Mouse (Mus musculus) layer of hippocampus, postnatal 10 days (tissue): ENCODE data around the gene Snrnp70. TPM values are rescaled to one million over a fixed set of nuclear protein-coding genes. Genes with fewer than 3 reads are reported as not detected.
"Not testable (repeated sequence)": the region's sequence is repeated elsewhere in the genome, so short reads cannot be mapped to it uniquely, and the experiment has no call there.

Source experiments
- DNase-seq, 2 experiments: peaks; one replicate each; pipeline ENCODE4 v3.0.0; 2021; ENCODE audit warnings: low spot score in 2 of 2
- total RNA-seq, 2 experiments: library from RNA; stranded (reverse); gene quantifications; 2 replicates each; pipeline ENCODE4 v1.2.3; 2021

Gene Snrnp70
- total RNA-seq, 2 experiments from 2014 or later = 393 to 440 TPM

DNA sequence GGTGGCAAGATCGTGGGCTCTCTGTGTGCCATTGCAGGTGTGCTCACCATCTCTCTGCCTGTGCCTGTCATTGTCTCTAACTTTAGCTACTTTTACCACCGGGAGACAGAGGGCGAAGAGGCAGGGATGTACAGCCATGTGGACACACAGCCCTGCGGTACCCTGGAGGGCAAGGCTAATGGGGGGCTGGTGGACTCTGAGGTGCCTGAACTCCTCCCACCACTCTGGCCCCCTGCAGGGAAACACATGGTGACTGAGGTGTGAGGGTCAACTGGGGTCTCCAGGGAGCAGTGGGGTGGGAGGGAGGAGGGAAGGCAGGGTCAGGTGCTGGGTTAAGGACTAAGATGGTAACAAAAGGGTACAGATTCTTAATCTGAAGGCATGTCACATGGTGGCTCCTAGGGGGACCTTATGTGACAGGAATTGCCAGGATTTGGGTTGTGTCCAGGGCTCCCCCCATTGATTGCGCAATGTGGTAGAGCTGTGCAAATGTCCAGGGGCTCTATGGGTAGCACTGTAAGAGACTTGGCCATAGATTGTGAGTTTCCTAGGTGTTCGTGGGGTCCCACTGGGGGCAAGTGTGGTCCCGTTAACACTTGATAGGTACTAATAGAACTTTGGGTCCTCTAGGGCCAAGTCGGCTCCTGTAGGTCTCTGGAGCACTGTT lies 14.1 kb upstream of the Snrnp70 start:
- DNase-seq = no peak

DNA sequence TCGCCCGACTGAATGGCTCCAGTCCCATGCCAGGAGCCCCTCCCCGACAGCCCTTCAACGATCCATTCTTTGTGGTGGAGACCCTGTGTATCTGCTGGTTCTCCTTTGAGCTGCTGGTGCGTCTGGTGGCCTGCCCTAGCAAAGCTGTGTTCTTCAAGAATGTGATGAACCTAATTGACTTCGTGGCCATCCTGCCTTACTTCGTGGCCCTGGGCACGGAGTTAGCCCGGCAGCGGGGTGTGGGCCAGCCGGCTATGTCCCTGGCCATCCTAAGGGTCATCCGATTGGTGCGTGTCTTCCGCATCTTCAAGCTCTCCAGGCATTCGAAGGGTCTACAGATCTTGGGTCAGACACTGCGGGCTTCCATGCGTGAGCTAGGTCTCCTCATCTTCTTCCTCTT lies 13.4 kb upstream of the Snrnp70 start:
- DNase-seq = no peak

DNA sequence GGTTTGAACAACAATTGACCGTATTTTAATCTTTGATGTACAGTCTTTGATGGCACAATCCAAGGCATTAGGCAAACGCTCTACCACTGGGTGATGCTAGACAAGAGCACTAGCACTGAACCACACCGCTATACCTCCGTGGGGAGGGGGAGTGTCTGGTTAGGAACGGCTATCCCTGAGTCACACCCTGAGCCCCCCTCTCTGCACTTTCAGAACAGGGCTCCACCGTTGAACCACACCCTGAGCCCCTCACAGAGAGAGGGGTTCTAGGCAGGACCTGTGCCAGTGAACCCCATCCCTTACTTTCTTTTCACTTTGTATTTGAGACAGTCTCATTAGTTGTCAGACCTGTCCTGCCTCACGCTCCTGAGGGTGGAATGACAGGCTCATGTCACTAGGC lies 12.8 kb upstream of the Snrnp70 start:
- no peak for DNase-seq

DNA sequence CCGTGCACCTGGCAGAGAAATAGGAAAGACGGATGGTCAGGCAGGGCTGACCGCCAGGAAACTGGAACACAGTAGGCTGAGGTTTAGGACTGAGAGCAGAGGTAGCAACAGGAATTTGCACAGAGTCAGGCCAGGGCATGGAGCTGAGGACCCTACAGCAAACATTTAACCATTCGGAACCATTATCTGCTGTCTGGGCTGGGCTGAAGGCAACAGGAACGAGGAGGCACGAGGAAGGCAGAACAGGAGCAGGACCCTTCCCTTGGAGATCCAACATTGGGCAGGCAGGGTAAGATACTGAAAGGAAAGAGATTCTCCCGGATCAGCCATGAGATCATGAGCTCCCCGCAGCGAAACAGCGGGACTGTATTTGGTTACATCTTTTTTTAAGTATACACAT lies 12.3 kb upstream of the Snrnp70 start:
- no peak for DNase-seq

DNA sequence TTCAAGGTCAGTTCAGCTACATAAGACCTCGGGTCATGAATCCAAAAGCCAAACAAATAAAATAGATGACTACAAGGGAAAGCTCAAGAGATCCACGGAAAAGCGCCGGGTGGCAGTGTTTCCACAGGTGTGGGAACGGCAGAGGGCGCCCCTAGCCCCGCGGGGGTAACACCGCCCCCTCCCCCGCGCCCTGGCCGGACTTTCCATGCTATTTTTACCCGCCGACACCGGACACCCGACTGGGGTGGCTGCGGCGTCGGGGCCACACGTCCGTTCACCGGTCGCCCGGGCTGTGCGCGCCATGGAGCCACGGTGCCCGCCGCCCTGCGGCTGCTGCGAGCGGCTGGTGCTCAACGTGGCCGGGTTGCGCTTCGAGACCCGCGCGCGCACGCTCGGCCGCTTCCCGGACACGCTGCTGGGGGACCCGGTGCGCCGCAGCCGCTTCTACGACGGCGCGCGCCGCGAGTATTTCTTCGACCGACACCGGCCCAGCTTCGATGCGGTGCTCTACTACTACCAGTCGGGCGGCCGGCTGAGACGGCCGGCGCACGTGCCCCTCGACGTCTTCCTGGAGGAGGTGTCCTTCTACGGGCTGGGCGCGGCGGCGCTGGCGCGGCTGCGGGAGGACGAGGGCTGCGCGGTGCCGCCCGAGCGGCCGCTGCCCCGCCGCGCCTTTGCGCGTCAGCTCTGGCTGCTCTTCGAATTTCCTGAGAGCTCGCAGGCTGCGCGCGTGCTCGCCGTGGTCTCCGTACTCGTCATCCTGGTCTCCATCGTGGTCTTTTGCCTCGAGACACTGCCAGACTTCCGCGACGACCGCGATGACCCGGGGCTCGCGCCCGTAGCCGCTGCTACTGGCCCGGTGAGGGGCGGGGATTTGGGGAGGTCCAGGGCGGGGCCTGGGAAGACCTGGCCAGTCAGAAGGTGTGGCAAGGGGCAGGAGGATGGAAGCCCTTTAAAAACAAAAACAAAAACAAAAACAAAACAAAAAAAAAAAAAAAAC lies 10.9 kb upstream of the Snrnp70 start:
- DNase-seq = no peak

DNA sequence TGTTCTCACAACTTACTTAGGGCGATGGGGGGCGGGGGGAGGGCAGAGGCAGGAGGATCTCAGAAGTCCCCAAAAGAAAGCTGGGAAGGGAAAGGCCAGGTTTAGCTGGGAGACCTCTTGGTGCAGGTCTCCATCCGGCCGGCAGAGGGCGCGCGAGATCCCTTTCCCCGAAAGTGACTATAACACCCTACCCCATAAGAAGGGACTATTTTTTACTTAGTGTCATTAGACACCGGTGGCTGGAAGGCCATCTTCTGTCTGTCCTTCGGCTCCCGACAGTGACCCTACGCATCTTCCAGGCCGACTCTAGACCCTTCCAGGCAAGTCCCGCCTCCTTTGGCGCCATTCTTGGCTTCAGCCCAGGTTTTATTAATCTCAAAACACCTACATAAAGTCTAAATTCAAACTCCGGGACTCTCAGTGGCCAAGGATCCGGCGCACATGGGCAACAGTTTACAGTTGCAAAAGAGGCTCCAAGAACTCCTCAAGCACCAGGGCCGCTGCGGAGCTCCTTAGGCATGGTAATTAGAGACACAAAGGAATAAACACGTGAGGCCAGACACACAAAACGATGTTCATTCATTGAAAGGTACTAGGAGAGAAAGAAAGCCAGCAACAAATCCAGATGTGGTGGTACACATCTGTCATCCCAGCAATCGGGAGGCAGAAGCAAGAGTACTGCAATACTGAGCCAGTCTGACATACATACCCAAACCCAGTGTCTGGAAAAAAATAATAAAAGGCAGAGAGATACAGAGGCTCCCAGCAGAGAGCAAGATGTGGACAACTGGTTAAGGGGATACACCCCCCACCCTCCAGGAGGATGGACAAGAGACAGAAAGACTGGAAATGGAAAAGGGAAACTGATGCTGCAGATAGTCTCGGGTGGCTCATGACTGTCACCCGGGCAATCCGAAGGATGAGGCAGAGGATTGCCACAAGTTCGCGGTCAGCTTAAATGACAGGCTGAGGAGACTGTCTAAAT lies 9.8 kb upstream of the Snrnp70 start, which contains the start of gene Kcna7:
Gene Kcna7 (plus strand): TSS at position 563 of the 985 bp plus-strand sequence.
- peak; percentile 75 to 79 for DNase-seq

DNA sequence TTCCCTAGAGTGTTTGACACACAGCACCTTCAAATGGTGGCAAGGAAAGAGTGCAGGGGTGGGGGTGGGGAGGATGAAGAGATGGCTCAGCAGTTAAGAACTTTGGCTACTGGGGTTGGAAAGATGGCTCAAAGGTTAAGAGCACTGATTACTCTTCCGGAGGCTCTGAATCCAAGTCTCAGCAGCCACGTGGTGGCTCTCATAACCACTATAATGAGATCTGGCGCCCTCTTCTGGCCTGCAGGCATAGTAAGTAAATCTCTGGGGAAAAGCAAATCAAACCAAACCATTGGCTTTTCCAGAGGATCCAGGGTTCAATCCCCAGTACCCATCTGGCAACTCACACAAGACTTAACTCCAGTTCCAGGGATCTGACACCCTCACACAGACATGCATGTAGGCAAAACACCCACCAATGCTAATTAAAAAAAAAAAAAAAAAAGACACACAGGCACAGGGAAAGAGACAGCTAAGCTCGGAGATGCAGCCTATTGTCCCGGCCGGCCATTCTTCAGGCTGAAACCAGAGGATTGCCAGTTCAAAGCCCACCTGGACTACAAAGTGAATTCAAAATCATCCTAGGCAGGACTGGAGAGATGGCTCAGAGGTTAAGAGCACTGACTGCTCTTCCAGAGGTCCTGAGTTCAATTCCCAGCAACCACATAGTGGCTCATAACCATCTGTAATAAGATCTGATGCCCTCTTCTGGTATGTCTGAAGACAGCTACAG lies 8.2 kb upstream of the Snrnp70 start:
- peak; percentile 52 to 58 for DNase-seq

GRCm38 (mm10) chr7:45401521-45402085 lies 6.1 kb upstream of the Snrnp70 start:
- no peak for DNase-seq

DNA sequence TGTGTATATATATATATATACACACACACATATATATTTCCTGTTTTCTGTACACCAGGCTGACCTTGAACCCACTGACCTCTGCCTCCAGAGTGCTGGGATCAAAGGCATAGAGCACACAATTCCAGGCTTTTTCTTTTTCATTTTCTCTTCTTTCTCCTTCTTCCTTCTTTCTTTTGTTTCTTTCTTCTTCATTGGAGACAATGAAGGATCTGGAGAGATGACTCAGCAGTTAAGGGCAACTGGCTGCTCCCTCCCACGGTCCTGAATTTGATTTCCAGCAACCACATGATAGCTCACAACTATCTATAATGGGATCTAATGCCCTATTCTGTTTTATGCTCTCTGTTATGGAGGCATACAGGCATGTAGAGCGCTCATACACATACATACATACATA lies 1.2 kb upstream of the Snrnp70 start:
- no peak for DNase-seq

DNA sequence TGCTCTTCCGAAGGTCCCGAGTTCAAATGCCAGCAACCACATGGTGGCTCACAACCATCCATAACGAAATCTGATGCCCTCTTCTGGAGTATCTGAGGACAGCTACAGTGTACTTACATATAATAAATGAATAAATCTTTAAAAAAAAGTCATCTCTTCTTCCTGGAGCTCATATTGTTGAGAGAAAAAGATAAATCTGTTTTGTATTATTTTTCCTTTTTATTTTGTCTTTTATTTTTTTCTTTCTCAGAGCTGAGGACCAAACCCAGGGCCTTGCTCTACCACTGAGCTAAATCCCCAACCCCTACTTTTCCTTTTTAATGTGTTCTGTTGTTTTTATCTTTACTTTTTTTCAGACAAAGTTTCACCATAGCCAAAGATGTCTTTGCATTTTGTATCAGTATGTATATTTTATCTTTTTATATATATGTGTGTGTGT lies 814 bp upstream of the Snrnp70 start:
- DNase-seq = not testable (repeated sequence)

GRCm38 (mm10) chr7:45395129-45395541 lies 407 bp downstream of the Snrnp70 start:
- no peak for DNase-seq

DNA sequence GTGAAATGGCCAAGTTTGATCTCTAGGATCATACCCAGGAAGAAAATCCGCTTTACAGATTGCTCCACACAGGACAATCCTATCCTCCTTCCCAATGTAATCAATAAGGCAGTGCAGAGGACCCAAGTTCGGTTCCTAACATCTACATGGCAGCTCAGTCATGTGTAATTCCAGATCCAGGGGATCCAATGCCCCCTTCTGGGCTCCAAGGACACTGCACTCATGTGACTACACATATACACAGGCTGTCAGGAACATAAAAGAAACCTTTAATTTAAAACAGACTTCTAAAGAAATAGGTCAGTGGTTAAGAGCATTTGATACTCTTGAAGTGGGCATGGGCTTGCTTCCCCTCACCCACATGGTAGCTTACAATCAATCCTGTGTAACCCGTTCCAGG lies 9.5 kb downstream of the Snrnp70 start:
- no peak for DNase-seq

- no peak for DNase-seq
Observed at GRCm38 (mm10) chr7:45376057-45376456, 19.5 kb downstream of the Snrnp70 start.

- DNase-seq = no peak
Observed at GRCm38 (mm10) chr7:45374620-45375019, 20.9 kb downstream of the Snrnp70 start.

GRCm38 (mm10) chr7:45372371-45372770 lies 23.2 kb downstream of the Snrnp70 start:
- no peak for DNase-seq

DNA sequence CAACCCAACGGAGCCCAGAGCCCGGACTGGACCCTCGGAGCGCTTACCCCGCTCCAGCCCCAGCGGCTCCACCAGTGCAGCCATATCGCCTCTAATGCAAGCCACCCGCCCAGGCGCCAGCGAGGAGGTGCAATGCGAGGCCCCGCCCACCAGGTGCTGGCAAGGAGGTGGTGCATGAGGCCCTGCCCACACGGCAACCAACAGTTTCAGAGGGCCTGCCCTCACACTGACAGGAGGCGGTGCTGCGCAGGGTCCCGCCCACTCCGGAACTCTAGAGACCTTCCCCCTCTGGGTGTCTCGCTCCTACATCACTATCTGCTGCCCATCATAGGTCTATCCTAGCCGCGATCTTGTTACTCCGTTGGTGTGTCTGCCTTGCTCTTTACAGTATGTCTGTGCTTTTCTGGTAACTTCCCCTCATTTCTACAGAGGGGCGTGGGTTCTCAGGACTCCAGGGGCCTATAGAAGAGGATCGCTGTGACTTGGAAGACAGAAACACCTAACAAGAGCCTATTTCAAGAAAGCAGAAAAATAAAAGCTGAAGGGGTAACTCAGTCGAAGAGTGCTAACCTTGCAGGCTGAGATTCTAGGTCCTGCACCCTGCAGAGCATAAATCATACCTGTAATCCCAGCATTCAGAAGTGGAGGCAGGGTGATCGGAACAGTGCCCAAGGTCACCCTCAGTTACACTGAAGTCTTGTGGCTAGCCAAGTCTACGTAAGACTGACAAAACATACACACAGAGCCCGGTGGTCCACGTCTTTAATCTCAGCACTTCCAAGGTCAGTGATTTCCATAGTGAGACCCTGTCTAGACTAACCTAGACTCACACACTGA lies 24.8 kb downstream of the Snrnp70 start, which contains the start of gene Lin7b:
Gene Lin7b (minus strand): TSS at position 109 of the 837 bp plus-strand sequence.
- DNase-seq = peak; percentile 91 to 93

GRCm38 (mm10) chr7:45369836-45370474 lies 25.6 kb downstream of the Snrnp70 start:
- no peak for DNase-seq

DNA sequence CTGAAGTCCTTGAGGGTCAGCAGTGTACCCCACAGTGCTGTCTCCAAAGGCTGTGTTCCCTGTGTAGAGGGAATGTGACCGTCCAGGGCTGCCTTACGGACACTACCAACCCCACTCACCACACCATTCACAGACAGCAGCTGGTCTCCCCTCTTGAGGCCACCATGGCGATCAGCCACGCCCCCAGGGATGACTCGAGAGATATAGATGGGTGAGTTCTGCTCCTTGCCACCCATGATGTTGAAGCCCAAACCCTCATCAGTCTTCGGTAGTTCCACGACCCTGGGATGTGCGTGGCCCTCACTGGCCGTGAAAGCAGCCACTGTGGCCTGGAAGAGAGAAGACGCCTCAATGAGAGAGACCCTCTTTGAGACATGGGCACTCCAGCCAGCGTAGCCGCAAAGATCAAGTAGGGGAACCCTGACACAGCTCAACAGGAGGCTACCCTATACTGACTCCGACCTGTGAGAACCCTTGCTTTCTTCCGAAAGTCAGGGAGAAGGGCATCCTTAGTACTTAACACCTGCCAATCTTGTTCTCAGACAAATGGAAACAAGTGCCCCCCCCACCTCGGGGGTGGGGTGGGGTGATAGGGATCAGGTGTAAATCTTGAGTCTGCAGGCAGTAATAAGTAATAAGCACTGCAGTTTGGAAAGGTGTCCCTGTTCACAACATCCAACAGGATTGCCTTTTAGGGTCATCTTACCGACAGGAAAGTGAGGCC lies 26.4 kb downstream of the Snrnp70 start:
- DNase-seq = no peak
